Mouse (Mus musculus) embryo, embryonic 10.5 days (tissue): ENCODE measurements at regions not wholly inside any gene's neighbourhood (a gene's known extent, or its start where the extent isn't known, plus 50 kb on each side); places are given as distances from the start of the nearest gene placed in this dataset.
A peak's percentile ranks its signal among the peaks of the same experiment; 100 is the strongest.

Experiments used
- DNase-seq: peaks from one replicate; pipeline ENCODE4 v3.0.0-alpha.2; 2015; ENCODE audit warnings: low spot score

DNA sequence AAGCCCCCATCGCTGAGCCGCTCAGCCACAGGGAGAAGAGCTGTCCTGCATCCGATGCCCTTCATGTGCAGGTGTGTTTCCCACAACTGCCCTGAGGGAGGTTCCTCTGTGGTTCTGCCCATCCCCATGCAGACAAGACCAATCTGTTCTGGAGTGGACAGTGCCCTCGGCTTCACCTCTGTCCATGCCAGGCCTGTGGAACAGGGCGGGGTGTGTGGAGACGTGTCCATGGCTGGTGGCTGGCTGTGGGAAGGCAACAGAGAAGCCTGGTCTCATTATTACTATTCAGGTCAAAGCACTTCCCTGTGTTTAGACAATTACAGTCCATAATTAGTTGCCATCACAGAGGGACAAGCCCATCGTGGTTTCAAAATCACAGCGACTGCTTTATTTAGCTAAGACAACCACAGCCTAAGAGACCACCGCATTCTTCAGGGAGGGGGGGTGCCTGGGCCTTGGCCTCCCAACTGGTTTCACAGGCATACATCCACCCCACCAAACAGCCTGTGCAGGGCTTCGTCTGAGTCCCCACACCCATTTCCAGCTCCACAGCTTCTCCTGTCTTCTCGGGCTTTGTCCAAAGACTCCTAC is 97.7 kb downstream of the Rplp1 start:
- no peak for DNase-seq

DNA sequence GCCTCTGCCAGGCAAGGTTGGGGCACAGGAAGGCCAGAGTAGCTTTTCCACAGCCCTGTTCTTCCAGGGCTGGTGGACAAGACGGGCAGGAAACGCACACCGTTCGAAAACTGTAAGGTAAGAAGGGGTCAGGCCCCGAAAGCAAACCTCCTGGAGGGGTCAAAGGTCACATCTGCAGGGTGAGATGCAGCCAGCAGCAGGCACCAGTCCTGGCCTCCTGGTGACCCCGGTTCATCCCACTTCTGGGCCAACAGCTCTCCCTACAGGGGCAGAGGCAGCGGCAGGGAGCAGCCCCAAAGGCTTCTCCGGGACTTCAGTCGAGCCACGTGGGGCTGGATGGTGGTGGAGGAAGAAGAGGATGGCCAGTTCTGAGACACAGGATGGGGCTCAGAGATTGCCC is 98.3 kb downstream of the Rplp1 start:
- DNase-seq, result peak; percentile 69

DNA sequence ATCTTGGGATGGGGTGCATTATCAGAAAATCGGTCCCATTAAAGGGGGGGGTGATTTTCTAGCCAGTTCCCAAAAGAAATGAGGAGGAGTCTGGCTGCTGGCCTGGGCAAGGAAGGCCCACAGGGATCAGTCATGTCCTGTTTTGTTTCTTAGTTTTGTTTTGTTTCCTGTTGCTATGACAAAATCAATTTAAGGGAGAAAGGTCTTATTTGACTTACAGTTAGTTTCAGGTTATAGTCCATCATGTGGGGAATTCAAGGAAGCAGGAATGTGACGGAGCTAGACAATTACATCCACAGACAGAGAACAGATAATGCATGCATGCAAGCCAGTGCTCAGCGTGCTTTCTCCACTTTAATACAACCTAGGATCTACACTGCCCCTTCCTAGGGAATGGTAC is 101.1 kb downstream of the Rplp1 start:
- DNase-seq, result no peak

DNA sequence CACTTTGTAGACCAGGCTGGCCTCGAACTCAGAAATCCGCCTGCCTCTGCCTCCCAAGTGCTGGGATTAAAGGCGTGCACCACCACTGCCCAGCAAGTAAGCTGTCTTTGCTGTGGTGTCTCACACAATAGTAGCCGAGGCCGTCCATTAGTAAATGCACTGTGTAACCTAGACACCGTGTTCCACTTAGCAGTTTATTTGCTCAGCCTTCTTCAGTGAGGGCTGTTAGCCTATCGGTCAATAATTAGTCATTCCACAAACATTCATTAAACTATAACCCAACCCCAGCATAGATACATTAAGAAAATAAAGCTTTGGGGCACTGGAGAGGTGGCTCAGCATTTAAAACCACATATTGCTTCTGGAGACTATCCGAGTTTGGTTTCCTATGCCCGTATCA is 102.0 kb downstream of the Rplp1 start:
- no peak for DNase-seq

DNA sequence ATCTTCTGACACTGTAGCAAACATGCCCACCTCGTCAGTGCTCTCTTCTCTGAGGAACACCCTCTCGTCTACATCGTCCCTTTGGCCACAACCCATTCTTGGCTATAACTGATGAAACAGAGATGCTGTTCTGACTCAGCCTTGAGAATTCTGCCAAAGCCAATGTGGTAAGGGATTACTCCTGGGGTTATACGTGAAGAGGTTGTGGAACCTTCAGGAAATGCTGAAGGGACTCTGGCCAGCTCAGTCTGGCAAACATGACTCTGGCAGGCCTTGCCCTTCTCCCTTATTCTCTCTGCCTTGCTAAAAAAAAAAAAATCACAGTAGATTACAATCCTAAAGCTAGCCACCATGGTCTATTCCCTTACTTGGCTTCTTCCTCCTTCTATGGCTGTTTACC is 103.9 kb downstream of the Rplp1 start:
- DNase-seq, result no peak

DNA sequence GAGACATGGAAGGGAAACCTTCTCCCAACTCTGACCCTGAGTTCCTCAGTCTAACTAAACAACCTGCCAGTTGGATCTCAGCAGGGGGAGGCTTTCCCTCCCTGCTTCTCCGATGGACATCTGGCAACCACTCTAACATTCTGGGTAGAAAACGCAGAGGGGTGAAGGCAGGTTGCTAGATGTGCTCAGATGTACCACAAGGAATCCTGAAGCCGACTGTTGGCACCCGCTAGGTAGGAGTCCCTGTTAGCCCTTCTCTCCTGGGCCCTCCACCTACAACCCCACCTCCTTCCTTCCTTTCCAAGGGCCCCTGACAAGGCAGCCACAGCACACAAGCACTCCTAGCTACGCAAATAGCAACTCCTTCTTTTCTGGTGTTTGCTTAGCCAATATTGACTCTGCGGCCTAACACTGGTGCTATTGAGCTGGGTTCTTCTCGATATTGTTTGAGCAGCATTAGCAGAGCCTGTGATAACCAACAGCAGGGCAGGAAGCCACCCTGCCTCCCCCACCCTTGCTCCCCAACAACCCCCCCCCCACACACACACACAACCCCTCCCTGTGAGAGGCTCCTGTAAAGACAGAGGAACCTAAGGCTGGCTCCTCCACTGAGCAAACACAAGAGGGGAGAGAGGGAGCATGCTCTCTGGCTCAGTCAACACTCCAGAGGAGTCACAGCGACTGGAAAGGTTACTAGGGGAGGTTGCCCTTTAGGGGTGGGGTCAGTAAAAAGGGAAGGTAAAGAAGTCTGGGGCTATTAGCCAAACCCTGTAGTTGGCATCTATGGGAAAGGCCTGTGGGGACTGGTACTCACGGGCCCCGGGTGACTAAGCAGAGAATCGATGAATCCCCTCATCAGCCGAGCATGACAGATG is 105.8 kb downstream of the Rplp1 start:
- DNase-seq, result no peak

DNA sequence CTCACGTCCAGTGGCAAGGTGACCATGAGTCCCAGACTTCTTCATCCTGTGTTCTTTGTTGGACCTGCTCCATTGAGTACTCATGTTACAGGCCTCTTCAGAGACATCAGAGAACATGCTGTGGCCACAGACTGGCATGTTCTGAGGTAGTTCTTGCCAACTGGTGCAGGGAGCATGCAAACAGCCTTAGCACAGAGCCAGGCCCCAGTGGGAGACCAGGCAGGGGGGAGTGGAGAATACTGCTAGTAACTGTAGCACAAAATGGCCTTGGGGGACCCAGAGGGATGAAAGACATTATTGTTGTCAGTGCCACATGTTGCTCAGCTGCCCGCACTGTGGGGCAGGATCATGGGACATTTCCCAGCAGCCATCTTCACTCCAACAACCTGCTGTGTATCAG is 108.4 kb downstream of the Rplp1 start:
- no peak for DNase-seq

DNA sequence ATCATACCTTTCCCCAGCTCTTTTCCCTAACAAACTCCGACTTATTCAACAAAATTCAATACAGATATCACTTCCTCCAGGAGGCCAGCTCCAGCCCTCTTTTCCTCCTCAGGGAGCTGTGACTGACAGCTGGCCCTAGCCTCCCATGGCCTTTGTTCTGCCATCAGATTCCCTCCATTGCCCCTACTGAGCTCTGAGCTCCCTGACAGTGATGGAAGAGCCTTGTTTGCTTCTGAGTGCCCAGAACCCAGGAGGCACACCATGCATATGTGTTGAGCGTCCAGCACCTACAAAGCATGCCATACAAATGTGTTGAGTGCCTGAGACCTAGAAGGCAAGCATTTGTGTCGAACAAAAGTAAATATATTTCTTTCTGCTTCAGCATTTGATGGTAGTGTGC is 110.8 kb downstream of the Rplp1 start:
- DNase-seq, result peak; percentile 39

DNA sequence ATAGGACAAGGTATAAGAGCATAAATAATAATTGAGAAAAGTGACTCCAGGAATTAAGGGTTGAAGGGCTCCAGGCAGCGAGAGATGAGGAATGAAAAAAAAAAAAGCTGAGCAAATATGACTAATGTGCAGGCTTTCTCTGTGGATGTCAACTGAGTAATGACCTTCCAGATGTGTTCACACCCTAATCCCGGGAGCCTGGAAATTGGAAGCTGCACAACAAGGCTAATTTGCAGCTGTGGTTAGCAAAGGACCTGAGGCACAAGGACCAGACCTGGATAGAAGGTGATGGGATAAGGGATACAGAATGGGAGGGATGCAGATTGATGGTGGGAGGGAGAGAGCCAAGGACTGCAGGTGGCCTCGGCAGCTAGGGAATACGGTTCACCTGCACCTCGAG is 111.6 kb downstream of the Rplp1 start:
- DNase-seq, result no peak

DNA sequence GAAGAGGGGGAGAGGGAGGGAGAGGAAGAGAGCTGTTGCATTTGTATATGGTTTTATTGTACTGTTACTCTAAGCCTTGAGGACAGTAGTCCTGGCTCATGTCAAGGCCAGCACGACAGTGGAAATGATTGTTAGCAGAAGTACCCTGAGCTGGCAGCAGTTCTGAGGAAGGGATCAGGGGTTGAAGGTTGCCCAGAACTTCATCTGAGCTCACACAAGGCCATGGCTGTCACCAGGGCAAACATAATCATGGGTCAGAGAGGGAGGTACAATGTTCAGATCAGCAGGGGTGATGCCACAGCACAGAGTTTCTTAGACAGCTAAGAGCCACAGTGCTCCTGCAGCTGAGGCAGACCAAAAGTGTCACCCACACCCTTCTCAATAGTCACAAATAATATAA is 114.8 kb downstream of the Rplp1 start:
- DNase-seq, result no peak

DNA sequence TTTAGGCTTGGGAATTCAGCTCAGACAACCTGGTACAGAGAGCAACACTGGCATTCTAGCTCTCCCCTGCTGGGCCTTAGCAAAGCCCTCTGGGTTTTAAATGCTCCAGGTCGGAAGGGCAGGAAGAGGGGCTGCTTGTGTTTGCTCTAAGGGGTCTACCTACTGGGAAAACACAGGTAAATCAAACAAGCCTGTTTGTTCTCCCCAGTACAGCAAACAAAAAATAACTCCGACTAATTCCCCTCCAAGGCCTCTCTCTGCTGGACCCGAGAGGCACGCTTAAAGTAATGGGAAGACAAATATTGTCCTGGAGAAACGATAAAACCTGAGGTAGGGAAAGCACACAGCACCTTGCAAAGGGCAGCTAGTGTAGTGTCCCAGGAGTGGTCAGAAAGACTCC is 118.4 kb downstream of the Rplp1 start:
- DNase-seq, result no peak

DNA sequence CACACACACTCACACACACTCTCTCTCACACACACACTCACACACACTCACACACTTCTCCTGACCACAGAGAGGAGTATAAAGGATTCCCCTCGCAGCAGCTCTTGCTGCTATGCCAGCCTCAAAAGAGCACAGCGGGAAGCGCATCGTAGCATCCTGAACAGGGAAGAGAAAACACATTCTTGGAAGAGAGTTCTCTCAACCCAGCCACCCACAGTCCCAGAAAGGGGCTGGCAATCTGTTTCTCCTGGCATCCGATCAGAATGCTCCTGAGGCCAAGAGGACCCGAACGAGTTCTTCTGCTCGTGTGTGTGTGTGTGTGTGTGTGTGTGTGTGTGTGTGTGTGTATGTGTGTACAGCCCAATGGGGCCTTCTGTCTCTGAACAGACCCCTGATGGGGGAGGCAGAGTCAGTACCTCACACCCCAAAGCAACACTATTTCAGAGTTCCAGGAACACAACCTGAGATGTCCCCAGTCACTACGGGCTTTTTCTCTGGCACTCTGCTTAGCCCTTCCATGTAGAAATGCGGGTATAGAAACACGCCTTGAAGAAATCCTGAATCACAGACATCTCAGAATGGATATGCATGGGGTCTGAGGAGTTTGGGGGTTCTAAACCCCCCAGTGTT is 122.8 kb downstream of the Rplp1 start:
- no peak for DNase-seq

DNA sequence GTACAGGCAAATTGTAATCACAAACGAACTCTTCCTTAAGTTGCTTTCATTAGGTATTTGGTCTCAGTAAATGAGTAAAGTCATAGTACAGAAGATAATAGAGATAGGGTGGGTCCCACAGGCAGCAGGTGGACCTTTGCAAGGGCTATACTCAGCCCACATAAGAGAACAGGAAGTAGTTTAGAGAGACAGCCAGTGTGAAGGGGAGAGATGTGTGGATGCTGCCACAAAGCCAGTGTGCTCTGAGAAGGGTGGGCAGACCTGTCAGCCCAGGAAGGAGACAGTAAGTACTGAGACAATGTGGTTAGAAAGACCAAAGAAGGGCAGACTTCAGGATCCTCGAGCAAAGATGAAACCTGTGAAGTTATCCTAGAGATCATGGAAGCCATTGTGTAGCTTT is 123.5 kb downstream of the Rplp1 start:
- no peak for DNase-seq

DNA sequence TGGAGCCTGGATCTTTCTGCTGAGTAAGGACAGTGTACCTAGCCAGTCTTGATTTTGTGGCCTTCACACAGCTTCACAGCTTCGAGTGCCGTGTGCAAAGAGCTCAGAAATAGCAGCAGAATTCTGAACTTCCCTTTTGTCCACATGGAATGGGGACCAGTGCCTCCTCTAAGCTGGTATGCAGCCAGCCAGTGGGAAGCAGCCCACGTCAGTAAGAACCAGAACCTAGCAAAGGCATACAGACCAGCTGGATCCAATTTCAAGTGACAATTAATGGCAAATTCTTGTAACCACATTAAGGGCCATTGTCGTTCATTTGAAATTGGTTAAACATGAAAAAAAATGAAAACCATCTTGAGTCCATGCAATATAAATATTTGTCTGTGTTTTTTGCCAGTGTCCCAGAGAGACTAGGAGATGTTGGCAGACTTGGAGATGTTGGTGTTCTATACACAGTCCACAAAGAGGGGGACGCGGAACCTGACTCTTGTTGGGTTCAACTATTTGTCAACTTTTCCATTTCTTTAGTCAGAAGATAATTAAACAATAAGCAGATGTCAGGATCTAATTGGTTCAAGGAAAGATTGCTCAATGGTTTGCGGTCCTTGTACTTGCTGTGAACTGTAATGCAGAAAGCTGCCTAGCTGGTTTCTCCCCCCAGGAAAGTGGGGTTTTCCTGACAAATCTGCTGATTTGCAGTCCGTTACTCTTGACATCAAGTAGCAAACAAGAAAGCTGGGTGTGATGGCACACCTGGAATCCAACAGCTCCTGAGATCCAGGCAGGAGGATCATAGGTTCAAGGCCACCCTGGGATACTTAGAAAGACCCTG is 125.1 kb downstream of the Rplp1 start:
- no peak for DNase-seq

DNA sequence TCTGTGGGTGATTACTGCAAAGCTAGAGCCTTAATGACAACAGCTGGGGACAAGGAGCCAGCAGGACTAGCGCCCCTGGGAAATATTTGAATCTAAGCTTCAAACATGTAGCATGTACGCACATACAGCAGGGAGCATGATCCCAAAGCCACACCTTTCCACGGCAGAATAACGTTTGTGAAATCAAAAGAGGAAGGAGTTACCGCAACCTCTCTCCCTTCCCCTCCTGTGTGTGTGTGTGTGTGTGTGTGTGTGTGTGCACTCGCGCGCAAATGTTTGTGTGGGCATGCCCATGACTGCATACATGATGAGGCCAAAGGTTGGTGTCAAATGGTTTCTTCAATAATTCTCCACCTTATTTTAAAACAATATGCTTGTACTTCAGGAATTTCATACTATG is 132.9 kb downstream of the Rplp1 start:
- no peak for DNase-seq

DNA sequence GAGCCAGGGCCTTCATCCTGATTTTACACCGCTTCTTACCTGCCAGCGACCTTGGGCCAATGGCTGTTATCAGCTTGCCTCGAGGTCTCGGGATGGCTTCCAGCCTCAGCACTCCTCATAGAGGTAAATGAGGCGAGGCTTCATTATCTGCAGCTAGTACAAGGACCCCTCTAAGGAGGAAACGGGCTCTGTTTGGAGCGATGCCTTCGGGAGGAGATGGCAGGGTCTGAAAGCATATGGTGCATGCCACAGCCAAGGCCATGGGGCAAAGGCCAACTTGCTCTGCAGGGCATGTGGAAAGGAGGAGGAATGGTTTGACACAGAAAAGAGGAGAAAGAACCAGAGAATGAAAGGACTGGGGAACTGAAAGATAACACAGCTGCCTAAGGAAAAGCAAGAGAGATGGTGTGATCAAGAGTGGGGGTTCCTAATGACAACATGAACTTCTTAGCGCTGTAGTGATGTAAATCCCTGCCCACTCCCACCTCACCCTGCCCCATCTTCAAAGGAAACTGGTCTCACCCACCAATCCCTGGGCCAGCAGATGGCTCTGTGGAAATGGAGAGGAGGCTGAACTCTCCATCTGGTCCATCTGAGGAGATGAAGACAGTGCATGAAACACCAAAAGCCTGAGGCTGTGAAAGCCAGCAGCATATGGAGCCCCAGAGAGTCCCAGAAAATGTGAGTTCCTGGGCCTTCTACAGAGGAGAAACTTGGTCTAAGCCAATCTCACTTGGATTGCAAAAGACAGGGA is 134.0 kb downstream of the Rplp1 start:
- no peak for DNase-seq

DNA sequence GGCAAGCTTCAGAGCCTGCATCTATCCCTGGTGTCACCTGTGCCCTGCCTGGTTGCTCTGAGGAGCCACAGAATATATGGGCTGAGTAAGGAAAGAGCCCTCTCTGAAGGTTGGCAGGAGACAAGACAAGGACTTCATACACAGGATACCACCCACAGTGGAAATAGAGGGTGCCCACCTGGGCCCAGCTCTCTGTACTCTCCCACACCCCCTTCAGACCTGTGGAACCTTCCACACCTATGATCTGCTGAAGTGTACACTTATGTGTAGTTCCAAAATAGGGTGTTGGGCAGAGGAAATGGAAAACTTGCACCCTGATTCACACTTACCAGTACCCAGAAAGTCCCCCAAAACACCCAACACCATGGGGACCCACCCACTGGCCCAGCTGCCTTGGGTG is 135.2 kb downstream of the Rplp1 start:
- DNase-seq, result no peak

DNA sequence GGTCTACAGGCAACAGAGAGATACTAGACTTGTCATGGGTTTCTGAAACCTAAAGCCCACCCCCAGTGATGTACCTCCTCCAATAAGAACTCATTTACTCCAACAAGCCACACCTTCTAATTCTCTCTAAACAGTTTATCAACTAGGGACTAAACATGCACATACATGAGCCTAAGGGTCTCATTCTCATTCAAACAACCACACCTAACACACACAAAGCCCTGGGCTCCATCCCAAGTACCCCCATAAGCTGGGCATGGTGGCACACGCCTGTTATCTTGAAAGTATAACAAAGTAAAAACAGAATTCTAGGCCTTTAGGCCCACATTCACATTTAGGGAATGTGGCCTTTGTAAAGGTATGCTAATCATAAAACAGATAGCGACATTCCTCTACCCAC is 137.9 kb downstream of the Rplp1 start:
- DNase-seq, result no peak

DNA sequence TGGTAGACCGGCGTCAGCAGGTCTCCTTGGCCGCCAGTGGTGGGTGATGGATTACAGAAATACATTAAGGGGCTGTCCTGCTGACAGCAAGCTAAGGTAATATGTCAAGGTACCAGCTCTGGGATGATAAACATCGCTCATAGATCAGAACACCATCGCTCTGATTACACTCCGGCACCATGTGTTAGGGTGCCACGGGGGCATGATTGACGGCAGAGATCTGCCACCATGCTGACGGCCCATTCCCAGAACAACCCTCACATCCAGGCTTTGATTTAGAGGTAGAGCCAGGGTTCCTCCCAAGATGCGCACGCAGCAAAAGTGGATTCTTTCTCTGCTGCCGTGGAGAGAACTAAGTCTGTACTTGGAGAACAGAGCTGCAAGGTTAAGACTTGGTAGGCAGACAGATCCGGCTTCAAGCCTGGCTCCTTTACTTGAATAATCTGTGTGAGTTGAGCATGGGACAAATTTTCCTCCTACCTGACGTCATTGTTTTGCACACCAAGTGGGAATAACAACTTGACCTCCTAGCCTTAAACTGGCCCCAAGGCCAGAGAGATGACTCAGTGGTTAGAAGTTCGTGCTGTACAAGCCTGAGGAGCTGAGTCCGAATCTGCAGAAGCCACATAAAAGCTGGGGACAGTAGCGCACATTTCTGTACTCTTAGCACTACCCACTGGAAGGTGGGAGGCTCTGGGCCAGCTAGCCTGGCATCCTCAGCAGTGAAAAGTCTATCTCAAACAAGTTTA is 144.0 kb downstream of the Rplp1 start:
- DNase-seq, result peak; percentile 38

DNA sequence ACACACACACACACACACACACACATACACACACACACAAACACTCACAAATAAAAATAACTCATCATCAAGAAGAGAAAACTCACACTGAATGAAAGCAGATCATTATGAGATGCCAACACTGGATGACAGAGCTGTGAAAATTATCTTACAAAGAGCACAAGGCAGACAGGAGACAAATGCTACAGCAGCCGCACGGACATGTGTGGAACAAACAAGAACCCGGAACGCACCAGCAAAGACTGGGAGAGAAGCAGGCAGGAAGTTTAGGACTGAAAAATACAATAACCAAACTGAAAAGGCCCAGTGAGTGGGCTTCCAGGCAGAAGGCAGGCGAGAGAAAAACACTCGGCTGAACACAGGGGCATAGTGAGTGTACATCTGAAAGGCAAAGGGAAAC is 148.2 kb downstream of the Rplp1 start:
- DNase-seq, result no peak

DNA sequence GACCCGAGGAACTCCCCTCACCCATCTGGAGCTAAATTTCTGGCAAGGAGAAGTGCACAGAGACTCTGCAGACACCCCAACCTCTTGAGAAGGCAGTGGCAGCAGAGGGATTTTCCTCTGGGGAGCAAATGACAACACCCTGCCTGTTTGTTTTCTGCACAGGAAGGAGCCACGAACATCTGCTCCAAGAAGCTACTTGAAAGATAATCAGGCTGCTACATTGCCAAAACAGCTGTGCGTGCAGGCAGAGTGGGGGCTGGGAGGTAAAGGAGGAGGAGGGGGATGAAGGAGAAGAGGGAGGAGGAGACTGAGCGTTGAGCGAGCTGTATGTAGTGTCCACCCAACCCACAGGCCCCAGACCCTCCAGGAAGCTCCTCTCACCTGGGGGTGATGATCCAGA is 149.0 kb downstream of the Rplp1 start:
- DNase-seq, result no peak
